Mouse (Mus musculus) erythroblast, embryonic 14.5 days (primary cell): ENCODE results near the gene Cd101. TPM values are rescaled to one million over a fixed set of nuclear protein-coding genes. Genes with fewer than 3 reads are reported as not detected.

ENCODE experiments used
- H3K27me3 ChIP-seq: 2 replicates; pipeline ENCODE4 v1.6.1; 2012; ENCODE audit warnings: inconsistent platforms; ENCODE audit not compliant: control insufficient read depth
- H3K36me3 ChIP-seq: 2 replicates; pipeline ENCODE4 v1.6.1; 2012; ENCODE audit warnings: mild to moderate bottlenecking, inconsistent platforms; ENCODE audit not compliant: control insufficient read depth
- H3K4me1 ChIP-seq: 2 replicates; pipeline ENCODE4 v1.6.1; 2012; ENCODE audit warnings: inconsistent platforms; ENCODE audit not compliant: control insufficient read depth
- H3K4me3 ChIP-seq: replicated peaks from 2 replicates; pipeline ENCODE3; 2012; ENCODE audit warnings: moderate library complexity, mild to moderate bottlenecking, inconsistent platforms
- H3K9me3 ChIP-seq: 2 replicates; pipeline ENCODE4 v1.6.1; 2012; ENCODE audit warnings: low read length, inconsistent platforms, mixed read lengths; ENCODE audit not compliant: control insufficient read depth
- GATA1 ChIP-seq: IDR thresholded peaks from 2 replicates; pipeline ENCODE4 v1.6.1; 2012; ENCODE audit warnings: low read length, inconsistent platforms, mixed read lengths
- TAL1 ChIP-seq: IDR thresholded peaks from 3 replicates; pipeline ENCODE4 v1.6.1; 2012; ENCODE audit warnings: low read length, inconsistent platforms, mixed read lengths
- polyA plus RNA-seq: library from polyadenylated mRNA; stranded (reverse); fragments of >175 nt; gene quantifications from 2 replicates; pipeline ENCODE4 v1.2.3, GENCODE M21; 2012

The Cd101 gene
- polyA plus RNA-seq, 1 experiment: not detected

- Histone ChIP-seq H3K9me3 (no peaks in the 10 kb centered on the region), H3K4me3 (no peak overlapping the region), H3K4me1 (no peaks in the 10 kb centered on the region), H3K27me3 (no peaks in the 10 kb centered on the region), H3K36me3 (no peaks in the 10 kb centered on the region)
- TF ChIP-seq GATA1: no peak
- no peak for TF ChIP-seq TAL1
Observed at GRCm38 (mm10) chr3:100997785-100998570, 31.4 kb downstream of the Cd101 start.

- H3K27me3 ChIP-seq: no peaks in the 10 kb centered on the region
- no peaks in the 10 kb centered on the region for H3K36me3 ChIP-seq
- no peak overlapping the region for H3K4me3 ChIP-seq
- TF ChIP-seq GATA1: no peak
- TF ChIP-seq TAL1: no peak
- H3K9me3 ChIP-seq: no peaks in the 10 kb centered on the region
- H3K4me1 ChIP-seq: no peaks in the 10 kb centered on the region
Observed at GRCm38 (mm10) chr3:100994252-100994651, 35.1 kb downstream of the Cd101 start.

GRCm38 (mm10) chr3:100993718-100994117 is 35.6 kb downstream of the Cd101 start:
- Histone ChIP-seq H3K36me3 (no peaks in the 10 kb centered on the region), H3K4me1 (no peaks in the 10 kb centered on the region), H3K4me3 (no peak overlapping the region), H3K27me3 (no peaks in the 10 kb centered on the region), H3K9me3 (no peaks in the 10 kb centered on the region)
- TF ChIP-seq TAL1 (no peak), GATA1 (no peak)

- Histone ChIP-seq H3K9me3 (no peaks in the 10 kb centered on the region), H3K4me3 (no peak overlapping the region), H3K4me1 (no peaks in the 10 kb centered on the region), H3K36me3 (no peaks in the 10 kb centered on the region), H3K27me3 (no peaks in the 10 kb centered on the region)
- no peak for TF ChIP-seq GATA1
- TF ChIP-seq TAL1: no peak
Observed at GRCm38 (mm10) chr3:100993158-100993557, 36.2 kb downstream of the Cd101 start.

- H3K4me3 ChIP-seq: no peak overlapping the region
- TF ChIP-seq GATA1 (no peak), TAL1 (no peak)
- no peaks in the 10 kb centered on the region for H3K4me1 ChIP-seq
- H3K36me3 ChIP-seq: no peaks in the 10 kb centered on the region
- H3K9me3 ChIP-seq: no peaks in the 10 kb centered on the region
- H3K27me3 ChIP-seq: no peaks in the 10 kb centered on the region
Observed at GRCm38 (mm10) chr3:100990231-100990630, 39.1 kb downstream of the Cd101 start.

- no peak overlapping the region for H3K4me3 ChIP-seq
- H3K36me3 ChIP-seq: no peaks in the 10 kb centered on the region
- H3K4me1 ChIP-seq: no peaks in the 10 kb centered on the region
- TF ChIP-seq GATA1: no peak
- TF ChIP-seq TAL1: no peak
- H3K9me3 ChIP-seq: no peaks in the 10 kb centered on the region
- no peaks in the 10 kb centered on the region for H3K27me3 ChIP-seq
Observed at GRCm38 (mm10) chr3:100989417-100989816, 39.9 kb downstream of the Cd101 start.

GRCm38 (mm10) chr3:100979290-100979689 is 50.1 kb downstream of the Cd101 start:
- TF ChIP-seq GATA1 (no peak), TAL1 (no peak)
- no peak overlapping the region for H3K4me3 ChIP-seq
- H3K27me3 ChIP-seq: peaks cover 12% of the 10 kb centered on the region
- H3K4me1 ChIP-seq: no peaks in the 10 kb centered on the region
- no peaks in the 10 kb centered on the region for H3K9me3 ChIP-seq
- H3K36me3 ChIP-seq: no peaks in the 10 kb centered on the region

GRCm38 (mm10) chr3:100973906-100974305 is 55.5 kb downstream of the Cd101 start:
- Histone ChIP-seq H3K4me1 (peaks cover 9% of the 10 kb centered on the region), H3K9me3 (no peaks in the 10 kb centered on the region), H3K4me3 (no peak overlapping the region), H3K36me3 (no peaks in the 10 kb centered on the region), H3K27me3 (peaks cover 1% of the 10 kb centered on the region; the same call in 1 of the 2 replicates)
- TF ChIP-seq GATA1 (no peak), TAL1 (no peak)

GRCm38 (mm10) chr3:100969176-100969917 is 60.0 kb downstream of the Cd101 start, which contains the start of gene Ttf2:
Gene Ttf2, minus strand, starts transcription at chr3:100969663.
- Histone ChIP-seq H3K36me3 (peaks cover 34% of the 10 kb centered on the region), H3K27me3 (no peaks in the 10 kb centered on the region), H3K9me3 (no peaks in the 10 kb centered on the region), H3K4me3 (peak within 1 kb of the TSS; percentile 97), H3K4me1 (peaks cover 12% of the 10 kb centered on the region)
- TF ChIP-seq GATA1 (no peak), TAL1 (no peak)
